Mouse (Mus musculus) megakaryocyte, adult 5-6 weeks (primary cell): ENCODE results near the gene 1700001J03Rik. TPM values are rescaled to one million over a fixed set of nuclear protein-coding genes. Genes with fewer than 3 reads are reported as not detected.
"Not testable (repeated sequence)": the region's sequence is repeated elsewhere in the genome, so short reads cannot be mapped to it uniquely, and the experiment has no call there.

Source experiments
- ATAC-seq: 2 replicates; pipeline ENCODE4 v1.8.0; 2016; ENCODE audit warnings: mild to moderate bottlenecking, inconsistent platforms; ENCODE audit not compliant: poor library complexity, severe bottlenecking
- total RNA-seq, 2 experiments: library from RNA; stranded (forward) in 1 of 2; stranded (reverse) in 1 of 2; fragments of 153-499, 151-499 nt in 1 of 2; fragments of 221-1000, 200-1000 nt in 1 of 2; gene quantifications; 2 replicates each; pipeline versions ENCODE4 v1.2.3 to v1.2.4; 2015 to 2017

1700001J03Rik gene
- total RNA-seq, 2 experiments from 2014 or later, result not detected

- ATAC-seq, result no peak
These were observed 3.6 kb upstream of the 1700001J03Rik start for GRCm38 (mm10) chr5:146188712-146189111.

- 0 out of 2 replicates have a peak, but pooled peaks have one; percentile 24 for ATAC-seq
These were observed 3.0 kb upstream of the 1700001J03Rik start for GRCm38 (mm10) chr5:146188144-146188543.

GRCm38 (mm10) chr5:146187441-146187840 is 2.3 kb upstream of the 1700001J03Rik start:
- ATAC-seq, result peak; percentile 72

GRCm38 (mm10) chr5:146172744-146173143 is 12.4 kb downstream of the 1700001J03Rik start:
- not testable (repeated sequence) for ATAC-seq

- not testable (repeated sequence) for ATAC-seq
These were observed 14.5 kb downstream of the 1700001J03Rik start, which contains the start of gene Gm6309 for GRCm38 (mm10) chr5:146170621-146171020. TSS of gene Gm6309 (minus strand) at chr5:146170721.

GRCm38 (mm10) chr5:146160439-146160838 is 24.7 kb downstream of the 1700001J03Rik start, which contains the start of gene Gm5565:
TSS of gene Gm5565 (minus strand) at chr5:146160539.
- ATAC-seq, result not testable (repeated sequence)

GRCm38 (mm10) chr5:146158326-146158725 is 26.8 kb downstream of the 1700001J03Rik start:
- not testable (repeated sequence) for ATAC-seq

- ATAC-seq, result no peak
These were observed 34.6 kb downstream of the 1700001J03Rik start for GRCm38 (mm10) chr5:146150454-146150853.

- no peak for ATAC-seq
These were observed 37.2 kb downstream of the 1700001J03Rik start for GRCm38 (mm10) chr5:146147903-146148302.

Other genes starting within 250 kb of the 1700001J03Rik start
- not detected in 2 replicates for gene Cyp3a25, start 175.7 kb downstream of the 1700001J03Rik start, total RNA-seq (2015)
- not detected in 2 replicates for gene Cyp3a25, start 175.7 kb downstream of the 1700001J03Rik start, total RNA-seq (2017)
- not detected in 2 replicates for gene Cyp3a59, start 106.0 kb downstream of the 1700001J03Rik start, total RNA-seq (2015)
- not detected in 2 replicates for gene Cyp3a59, start 106.0 kb downstream of the 1700001J03Rik start, total RNA-seq (2017)
- gene Gm5565, start 24.8 kb downstream of the 1700001J03Rik start, total RNA-seq (2015), result not detected in 2 replicates
- not detected in 2 replicates for gene Gm5565, start 24.8 kb downstream of the 1700001J03Rik start, total RNA-seq (2017)
- gene Gm6309, start 14.6 kb downstream of the 1700001J03Rik start, total RNA-seq (2015), result not detected in 2 replicates
- not detected in 2 replicates for gene Gm6309, start 14.6 kb downstream of the 1700001J03Rik start, total RNA-seq (2017)
- gene Rnf6, start 36.3 kb upstream of the 1700001J03Rik start, total RNA-seq (2015), result 23.3 and 24.6 TPM in 2 replicates
- 43.2 and 46.4 TPM in 2 replicates for gene Rnf6, start 36.3 kb upstream of the 1700001J03Rik start, total RNA-seq (2017)
- 25.3 and 31.1 TPM in 2 replicates for gene Cdk8, start 45.9 kb upstream of the 1700001J03Rik start, total RNA-seq (2015)
- gene Cdk8, start 45.9 kb upstream of the 1700001J03Rik start, total RNA-seq (2017), result 23.3 and 24.0 TPM in 2 replicates
- gene Wasf3, start 199.7 kb upstream of the 1700001J03Rik start, total RNA-seq (2015), result not detected in 2 replicates
- gene Wasf3, start 199.7 kb upstream of the 1700001J03Rik start, total RNA-seq (2017), result not detected in 2 replicates